Mouse (Mus musculus): ENCODE measurements around the gene Sost.

GRCm38 (mm10) chr11:101980603-101981157, 13.9 kb upstream of the Sost start:
- TF ChIP-seq CTCF (IDR thresholded peaks at IDR 0.05; ENCODE audit: borderline replicate concordance, insufficient read depth, low read length) (no peak), POLR2A (IDR thresholded peaks at IDR 0.05; ENCODE audit: low read depth, low read length) (no peak)
